Mouse (Mus musculus): ENCODE data around the gene Dyx1c1.

DNA sequence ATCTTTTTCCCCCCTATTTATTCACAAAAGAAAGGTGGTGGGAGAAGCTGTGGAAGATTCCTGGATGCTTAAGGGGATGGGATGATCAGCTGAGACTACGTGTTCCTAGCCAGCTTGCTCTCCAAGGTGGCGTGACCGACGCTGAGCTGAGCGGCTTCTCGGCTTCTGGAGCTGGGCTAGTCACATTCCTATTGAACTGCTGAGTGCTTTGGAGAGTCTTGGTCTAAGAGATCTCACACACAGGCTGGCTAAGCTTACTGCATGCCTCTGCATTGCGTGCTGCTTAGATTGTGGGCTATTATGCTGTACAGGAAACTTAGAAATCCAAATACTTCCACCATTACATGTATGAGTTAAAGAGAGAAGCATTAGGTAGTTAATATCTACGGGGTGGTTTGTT lies 45.5 kb downstream of the Dyx1c1 start:
- TF ChIP-seq CTCF (IDR thresholded peaks at IDR 0.05; ENCODE audit: low read depth) (no peak), EP300 (optimal IDR thresholded peaks at IDR 0.05) (no peak)
